12 mouse cellular contexts compared by ENCODE assay signal in the genomic region with DNA sequence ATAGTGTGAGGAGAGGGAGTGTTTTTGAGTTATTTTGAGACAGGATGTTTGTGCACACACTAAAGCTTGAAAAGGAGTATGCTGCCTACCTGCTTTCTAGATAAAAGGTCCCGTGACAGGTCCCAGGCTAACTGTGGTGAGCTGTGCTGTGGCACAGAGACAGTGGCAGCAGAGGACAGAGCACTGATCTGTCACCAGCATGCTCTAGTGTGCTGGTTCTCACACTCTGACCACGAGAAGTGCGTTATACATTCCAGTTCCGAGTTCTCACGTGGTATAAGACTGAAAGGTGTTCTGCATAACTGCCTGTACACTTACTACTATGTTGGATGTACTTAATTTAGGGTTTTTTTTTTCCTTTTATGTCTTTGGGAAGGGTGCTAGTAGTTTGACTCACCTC. TPM values are rescaled to one million over a fixed set of nuclear protein-coding genes. Genes with fewer than 3 reads are reported as not detected.
DNase-seq lines count a peak whose midpoint lies in the region; ATAC-seq and TF ChIP-seq lines count a peak whose summit lies in the region.
"Had no signal": no experiment of that assay in that cellular context is flagged by ENCODE, and none has a peak within 500 bp of the region (broad histone marks: within the 10 kb centered on the region; RNA-seq: fewer than 3 reads in every experiment).

No protein-coding gene starts in this region.

- H3K4me3 ChIP-seq in lung, postnatal 0 days (ENCODE audit: low read depth, low read length), result no peak overlapping the region
- no peak overlapping the region for H3K4me3 ChIP-seq in liver, postnatal 0 days (ENCODE audit: low read depth, low read length)
- H3K4me3 ChIP-seq in kidney, adult 2 months (ENCODE audit: insufficient read depth, low read depth, low read length), result no peak overlapping the region

- no peak for TF ChIP-seq CTCF in lung, postnatal 0 days (IDR thresholded peaks at IDR 0.05)
- no peak for TF ChIP-seq CTCF in liver, postnatal 0 days (IDR thresholded peaks at IDR 0.05; ENCODE audit: low read depth)
- no peak for TF ChIP-seq CTCF in kidney, adult 2 months (conservative IDR thresholded peaks at IDR 0.05; ENCODE audit: insufficient read depth, insufficient read length, low read depth, low read length)

- H3K9ac ChIP-seq in lung, postnatal 0 days (replicated peaks; ENCODE audit: low read depth), result no peak overlapping the region
- H3K9ac ChIP-seq in liver, postnatal 0 days (replicated peaks), result no peak overlapping the region

- no peaks in the 10 kb centered on the region for H3K9me3 ChIP-seq in lung, postnatal 0 days (ENCODE audit: low read length)
- H3K9me3 ChIP-seq in liver, postnatal 0 days (ENCODE audit: low read length), result no peaks in the 10 kb centered on the region

- H3K36me3 ChIP-seq in lung, postnatal 0 days (ENCODE audit: insufficient read depth, low read length), result no peaks in the 10 kb centered on the region
- H3K36me3 ChIP-seq in liver, postnatal 0 days (replicated peaks; ENCODE audit: insufficient read depth, low read length), result peaks cover 16% of the 10 kb centered on the region
- no peaks in the 10 kb centered on the region for H3K36me3 ChIP-seq in kidney, adult 2 months (ENCODE audit: control insufficient read depth, insufficient read depth, low read length)

- H3K4me1 ChIP-seq in lung, postnatal 0 days (ENCODE audit: insufficient read depth, low read depth, low read length), result peaks cover 11% of the 10 kb centered on the region; the same call in 1 of the 2 replicates
- peaks cover 39% of the 10 kb centered on the region for H3K4me1 ChIP-seq in liver, postnatal 0 days (ENCODE audit: insufficient read depth)
- H3K4me1 ChIP-seq in kidney, adult 2 months (ENCODE audit: control insufficient read depth, insufficient read depth, low read length), result peaks cover 18% of the 10 kb centered on the region

- no peak for TF ChIP-seq POLR2A in kidney, adult 2 months (IDR thresholded peaks at IDR 0.05; ENCODE audit: low read depth, low read length)

- TF ChIP-seq EP300 in lung, postnatal 0 days (IDR thresholded peaks at IDR 0.05), result no peak
- TF ChIP-seq EP300 in liver, postnatal 0 days (IDR thresholded peaks at IDR 0.05; ENCODE audit: low read depth), result 0 out of 2 replicates have a peak, but pooled peaks have one; percentile 17

- H3K27ac ChIP-seq in lung, postnatal 0 days (ENCODE audit: low read length), result no peak overlapping the region
- no peak overlapping the region for H3K27ac ChIP-seq in liver, postnatal 0 days (ENCODE audit: low read depth)
- H3K27ac ChIP-seq in kidney, adult 2 months (ENCODE audit: insufficient read depth, low read depth, low read length), result no peak overlapping the region
- H3K27ac ChIP-seq: kidney, postnatal 0 days had no signal

- no peak for ATAC-seq in lung, postnatal 0 days
- peak; percentile 27; the same call in 1 of the 2 replicates for ATAC-seq in erythroid progenitor cell, adult 5-6 weeks (replicated peaks; ENCODE audit: low FRiP score, poor library complexity, severe bottlenecking)
- ATAC-seq in liver, postnatal 0 days, result peak; percentile 62

- WGBS in lung, postnatal 0 days, result 50% methylated on average over 5 of the region's 5 CpGs
- 38% methylated on average over 5 of the region's 5 CpGs for WGBS in liver, postnatal 0 days (ENCODE audit: insufficient replicate concordance)
- 66% methylated on average over 5 of the region's 5 CpGs for WGBS in kidney, adult 2 months

- no peaks in the 10 kb centered on the region for H3K27me3 ChIP-seq in lung, postnatal 0 days (replicated peaks; ENCODE audit: insufficient read depth, low read length)
- H3K27me3 ChIP-seq in liver, postnatal 0 days (ENCODE audit: insufficient read depth, low read length), result no peaks in the 10 kb centered on the region
- H3K27me3 ChIP-seq in kidney, adult 2 months (replicated peaks; ENCODE audit: control insufficient read depth, insufficient read depth, low read length), result no peaks in the 10 kb centered on the region

- peak; percentile 54 for DNase-seq in lung, postnatal 25 days (ENCODE audit: low spot score)
- no peak for DNase-seq in lung, postnatal 0 days (ENCODE audit: low spot score)
- no peak for DNase-seq in liver, postnatal 0 days
- peak; percentile 72 for DNase-seq in thymus, postnatal 14 days
- no peak for DNase-seq in kidney, adult 2 months
- no peak for DNase-seq in left cerebral cortex, adult 9 months (ENCODE audit: low spot score in 2 of 2)
- no peak for DNase-seq in left cerebral cortex, adult 18-20 months (ENCODE audit: low spot score in 2 of 2)
- DNase-seq: adrenal gland, adult 8-10 months; cerebellum, adult 11-12 months; right cerebral cortex, postnatal 14 days had no signal

- H3K4me2 ChIP-seq in lung, postnatal 0 days (replicated peaks; ENCODE audit: low read depth, low read length), result no peak overlapping the region
- H3K4me2 ChIP-seq in liver, postnatal 0 days (ENCODE audit: low read depth, low read length), result peak overlapping the region; percentile 33

RNA-seq across cellular contexts. Expression of a gene that starts 50.0 kb away (rescaled TPM):
- 96.8 and 104 TPM in 2 replicates for polyA plus RNA-seq in lung, postnatal 0 days (2015; fragmentation: Nextera tagmentation; extraction: Ambion mirVana)
- total RNA-seq in erythroid progenitor cell, adult 5-6 weeks (2015; ENCODE audit: low replicate concordance), result 40.7 and 44.0 TPM in 2 replicates
- total RNA-seq in erythroid progenitor cell, adult 5-6 weeks (2017; ENCODE audit: low replicate concordance), result 17.1 and 61.1 TPM in 2 replicates
- polyA plus RNA-seq in liver, postnatal 0 days (2015; fragmentation: Nextera tagmentation; extraction: Ambion mirVana), result 33.2 and 33.5 TPM in 2 replicates
- 6.8 and 10.6 TPM in 2 replicates for polyA plus RNA-seq in kidney, adult 2 months (2012; rRNA removed)
- total RNA-seq in left cerebral cortex, adult 18-20 months (2021), result 10 to 100 TPM; 88.2 to 97.0 TPM

RNA-seq across cellular contexts. Expression of a gene that starts 56.1 kb away (rescaled TPM):
- 35.8 and 37.6 TPM in 2 replicates for polyA plus RNA-seq in lung, postnatal 0 days (2015; fragmentation: Nextera tagmentation; extraction: Ambion mirVana)
- 25.6 and 27.7 TPM in 2 replicates for total RNA-seq in erythroid progenitor cell, adult 5-6 weeks (2015; ENCODE audit: low replicate concordance)
- 40.6 and 64.4 TPM in 2 replicates for total RNA-seq in erythroid progenitor cell, adult 5-6 weeks (2017; ENCODE audit: low replicate concordance)
- polyA plus RNA-seq in liver, postnatal 0 days (2015; fragmentation: Nextera tagmentation; extraction: Ambion mirVana), result 15.1 and 16.2 TPM in 2 replicates
- 4.7 and 5.0 TPM in 2 replicates for polyA plus RNA-seq in kidney, adult 2 months (2012; rRNA removed)
- total RNA-seq in left cerebral cortex, adult 18-20 months (2021), result 10 to 100 TPM; 49.9 to 52.8 TPM

RNA-seq across cellular contexts. Expression of a gene that starts 56.5 kb away (rescaled TPM):
- 21.0 and 25.7 TPM in 2 replicates for polyA plus RNA-seq in lung, postnatal 0 days (2015; fragmentation: Nextera tagmentation; extraction: Ambion mirVana)
- 38.9 and 39.8 TPM in 2 replicates for total RNA-seq in erythroid progenitor cell, adult 5-6 weeks (2015; ENCODE audit: low replicate concordance)
- 81.2 and 83.4 TPM in 2 replicates for total RNA-seq in erythroid progenitor cell, adult 5-6 weeks (2017; ENCODE audit: low replicate concordance)
- polyA plus RNA-seq in liver, postnatal 0 days (2015; fragmentation: Nextera tagmentation; extraction: Ambion mirVana), result 9.0 and 11.0 TPM in 2 replicates
- 15.3 and 15.4 TPM in 2 replicates for polyA plus RNA-seq in kidney, adult 2 months (2012; rRNA removed)
- total RNA-seq in left cerebral cortex, adult 18-20 months (2021), result 1 to 10 TPM; 4.5 to 4.7 TPM

Comparison
In these comparisons a context has a peak if more than half of its experiments do, and no peak if none do; other contexts are left out.
1. DNase-seq: peak in lung, postnatal 25 days (single experiment) and thymus, postnatal 14 days (single experiment); none in lung, postnatal 0 days (single experiment), liver, postnatal 0 days (single experiment), kidney, adult 2 months (single experiment), left cerebral cortex, adult 9 months (0 of 2) and left cerebral cortex, adult 18-20 months (0 of 2).